Mouse (Mus musculus): ENCODE measurements at regions not wholly inside any gene's neighbourhood (a gene's known extent, or its start where the extent isn't known, plus 50 kb on each side); places are given as distances from the start of the nearest gene placed in this dataset.

- H3K4me1 ChIP-seq (replicated peaks; ENCODE audit: control insufficient read depth in 2 of 2, insufficient read depth in 2 of 2, low read length in 1 of 2) = no peaks in the 10 kb centered on the region
- no peaks in the 10 kb centered on the region for H3K36me3 ChIP-seq (replicated peaks; ENCODE audit: control insufficient read depth, insufficient read depth, low read depth)
- no peaks in the 10 kb centered on the region for H3K9me3 ChIP-seq (ENCODE audit: control insufficient read depth, low read length)
- no peak overlapping the region for H3K9ac ChIP-seq (replicated peaks)
- H3K4me3 ChIP-seq (ENCODE audit: insufficient read depth in 1 of 2, low read depth in 2 of 2, low read length in 2 of 2) = no peak overlapping the region
- H3K27ac ChIP-seq = no peak overlapping the region
- WGBS (ENCODE audit: insufficient replicate concordance) = 46% methylated on average over 2 of the region's 2 CpGs
- H3K27me3 ChIP-seq (ENCODE audit: control insufficient read depth, insufficient read depth, low read length) = no peaks in the 10 kb centered on the region
- ATAC-seq (ENCODE audit: insufficient read depth) = no peak
- DNase-seq (ENCODE audit: low read depth in 3 of 3, low spot score in 3 of 3) = no peak
- H3K4me2 ChIP-seq (ENCODE audit: low read depth) = no peak overlapping the region
- TF ChIP-seq CTCF (IDR thresholded peaks at IDR 0.05; ENCODE audit: low read depth) = no peak
- no peak for TF ChIP-seq EP300 (IDR thresholded peaks at IDR 0.05; ENCODE audit: low read depth)
Measured at GRCm38 (mm10) chr13:90476880-90477279, 387.5 kb upstream of the Xrcc4 start.

- no peaks in the 10 kb centered on the region for H3K27me3 ChIP-seq (ENCODE audit: control insufficient read depth, insufficient read depth, low read length)
- no peak overlapping the region for H3K4me3 ChIP-seq (ENCODE audit: insufficient read depth in 1 of 2, low read depth in 2 of 2, low read length in 2 of 2)
- H3K9ac ChIP-seq (replicated peaks) = no peak overlapping the region
- no peaks in the 10 kb centered on the region for H3K36me3 ChIP-seq (replicated peaks; ENCODE audit: control insufficient read depth, insufficient read depth, low read depth)
- no peak for DNase-seq (ENCODE audit: low read depth in 3 of 3, low spot score in 3 of 3)
- H3K9me3 ChIP-seq (ENCODE audit: control insufficient read depth, low read length) = no peaks in the 10 kb centered on the region
- ATAC-seq (ENCODE audit: insufficient read depth) = no peak
- no peaks in the 10 kb centered on the region for H3K4me1 ChIP-seq (replicated peaks; ENCODE audit: control insufficient read depth in 2 of 2, insufficient read depth in 2 of 2, low read length in 1 of 2)
- TF ChIP-seq CTCF (IDR thresholded peaks at IDR 0.05; ENCODE audit: low read depth) (no peak), EP300 (IDR thresholded peaks at IDR 0.05; ENCODE audit: low read depth) (no peak)
- 63% methylated on average over 6 of the region's 6 CpGs for WGBS (ENCODE audit: insufficient replicate concordance)
- H3K27ac ChIP-seq = no peak overlapping the region
- no peak overlapping the region for H3K4me2 ChIP-seq (ENCODE audit: low read depth)
Measured at GRCm38 (mm10) chr13:90474507-90474906, 385.1 kb upstream of the Xrcc4 start.

GRCm38 (mm10) chr13:90474053-90474452, 384.6 kb upstream of the Xrcc4 start:
- no peaks in the 10 kb centered on the region for H3K36me3 ChIP-seq (replicated peaks; ENCODE audit: control insufficient read depth, insufficient read depth, low read depth)
- no peaks in the 10 kb centered on the region for H3K9me3 ChIP-seq (ENCODE audit: control insufficient read depth, low read length)
- no peak overlapping the region for H3K27ac ChIP-seq
- no peaks in the 10 kb centered on the region for H3K4me1 ChIP-seq (replicated peaks; ENCODE audit: control insufficient read depth in 2 of 2, insufficient read depth in 2 of 2, low read length in 1 of 2)
- no peaks in the 10 kb centered on the region for H3K27me3 ChIP-seq (ENCODE audit: control insufficient read depth, insufficient read depth, low read length)
- H3K4me3 ChIP-seq (ENCODE audit: insufficient read depth in 1 of 2, low read depth in 2 of 2, low read length in 2 of 2) = no peak overlapping the region
- DNase-seq (ENCODE audit: low read depth in 3 of 3, low spot score in 3 of 3) (no peak), ATAC-seq (ENCODE audit: insufficient read depth) (no peak)
- H3K4me2 ChIP-seq (ENCODE audit: low read depth) = no peak overlapping the region
- H3K9ac ChIP-seq (replicated peaks) = no peak overlapping the region
- TF ChIP-seq CTCF (IDR thresholded peaks at IDR 0.05; ENCODE audit: low read depth) (no peak), EP300 (IDR thresholded peaks at IDR 0.05; ENCODE audit: low read depth) (no peak)

GRCm38 (mm10) chr13:90473041-90473825, 383.8 kb upstream of the Xrcc4 start:
- Histone ChIP-seq H3K4me1 (replicated peaks; ENCODE audit: control insufficient read depth in 2 of 2, insufficient read depth in 2 of 2, low read length in 1 of 2) (no peaks in the 10 kb centered on the region), H3K36me3 (replicated peaks; ENCODE audit: control insufficient read depth, insufficient read depth, low read depth) (no peaks in the 10 kb centered on the region), H3K9me3 (ENCODE audit: control insufficient read depth, low read length) (no peaks in the 10 kb centered on the region), H3K27ac (no peak overlapping the region), H3K4me2 (ENCODE audit: low read depth) (no peak overlapping the region), H3K9ac (replicated peaks) (no peak overlapping the region), H3K4me3 (ENCODE audit: insufficient read depth in 1 of 2, low read depth in 2 of 2, low read length in 2 of 2) (no peak overlapping the region), H3K27me3 (ENCODE audit: control insufficient read depth, insufficient read depth, low read length) (no peaks in the 10 kb centered on the region)
- 59% methylated on average over 8 of the region's 8 CpGs for WGBS (ENCODE audit: insufficient replicate concordance)
- DNase-seq (ENCODE audit: low read depth in 3 of 3, low spot score in 3 of 3) (no peak), ATAC-seq (ENCODE audit: insufficient read depth) (no peak)
- TF ChIP-seq EP300 (IDR thresholded peaks at IDR 0.05; ENCODE audit: low read depth) (no peak), CTCF (IDR thresholded peaks at IDR 0.05; ENCODE audit: low read depth) (no peak)

- DNase-seq (ENCODE audit: low read depth in 3 of 3, low spot score in 3 of 3) (no peak), ATAC-seq (ENCODE audit: insufficient read depth) (no peak)
- H3K27ac ChIP-seq = no peak overlapping the region
- no peaks in the 10 kb centered on the region for H3K4me1 ChIP-seq (replicated peaks; ENCODE audit: control insufficient read depth in 2 of 2, insufficient read depth in 2 of 2, low read length in 1 of 2)
- WGBS (ENCODE audit: insufficient replicate concordance) = 65% methylated on average over 5 of the region's 5 CpGs
- no peaks in the 10 kb centered on the region for H3K27me3 ChIP-seq (ENCODE audit: control insufficient read depth, insufficient read depth, low read length)
- H3K4me2 ChIP-seq (ENCODE audit: low read depth) = no peak overlapping the region
- TF ChIP-seq CTCF (IDR thresholded peaks at IDR 0.05; ENCODE audit: low read depth) (no peak), EP300 (IDR thresholded peaks at IDR 0.05; ENCODE audit: low read depth) (no peak)
- H3K36me3 ChIP-seq (replicated peaks; ENCODE audit: control insufficient read depth, insufficient read depth, low read depth) = no peaks in the 10 kb centered on the region
- no peaks in the 10 kb centered on the region for H3K9me3 ChIP-seq (ENCODE audit: control insufficient read depth, low read length)
- no peak overlapping the region for H3K9ac ChIP-seq (replicated peaks)
- H3K4me3 ChIP-seq (ENCODE audit: insufficient read depth in 1 of 2, low read depth in 2 of 2, low read length in 2 of 2) = no peak overlapping the region
Measured at GRCm38 (mm10) chr13:90466096-90466495, 376.7 kb upstream of the Xrcc4 start.

Measured in liver, embryonic 14.5 days (tissue).